Mouse (Mus musculus) lung, embryonic 16.5 days (tissue): ENCODE measurements around the gene Gm27027. TPM values are rescaled to one million over a fixed set of nuclear protein-coding genes. Genes with fewer than 3 reads are reported as not detected.
A peak's percentile ranks its signal among the peaks of the same experiment; 100 is the strongest.

Source experiments
- ATAC-seq: fragments of 200-750 bp; cut with Nextera tagmentation; 2 replicates; pipeline ENCODE4 v1.8.0; 2017; ENCODE audit warnings: low read depth, mild to moderate bottlenecking, moderate library complexity
- H3K27ac ChIP-seq: fragments of 300-500 bp; sonication (generic); 2 replicates; pipeline ENCODE4 v1.5.1; 2014; ENCODE audit warnings: mild to moderate bottlenecking, control low read depth, low read length
- H3K27me3 ChIP-seq: fragments of 300-500 bp; sonication (generic); 2 replicates; pipeline ENCODE4 v1.6.1; 2014; ENCODE audit warnings: low read depth, low read length, mixed read lengths; ENCODE audit not compliant: control insufficient read depth, insufficient read depth
- H3K36me3 ChIP-seq: fragments of 300-500 bp; sonication (generic); 2 replicates; pipeline ENCODE4 v1.6.1; 2014; ENCODE audit warnings: low read length; ENCODE audit not compliant: control insufficient read depth, insufficient read depth
- H3K4me1 ChIP-seq: fragments of 300-500 bp; sonication (generic); replicated peaks from 2 replicates; pipeline ENCODE4 v1.6.1; 2014; ENCODE audit warnings: low read length, mixed read lengths; ENCODE audit not compliant: control insufficient read depth, insufficient read depth
- H3K4me2 ChIP-seq: fragments of 300-500 bp; sonication (generic); 2 replicates; pipeline ENCODE4 v1.6.1; 2014; ENCODE audit warnings: low read depth, low read length, control low read depth
- H3K4me3 ChIP-seq: fragments of 300-500 bp; sonication (generic); 2 replicates; pipeline ENCODE4 v1.5.1; 2014; ENCODE audit warnings: mild to moderate bottlenecking, low read length, control low read depth
- H3K9ac ChIP-seq: fragments of 300-500 bp; sonication (generic); 2 replicates; pipeline ENCODE4 v1.6.1; 2014; ENCODE audit warnings: low read length, control low read depth
- H3K9me3 ChIP-seq: fragments of 300-500 bp; sonication (generic); 2 replicates; pipeline ENCODE4 v1.6.1; 2016; ENCODE audit warnings: low read length; ENCODE audit not compliant: control insufficient read depth
- WGBS: fragments of 180-500 bp; shearing (Covaris S2); extraction: QIAGEN DNeasy Blood & Tissue Kit; methylation state at CpG from one replicate; pipeline ENCODE4 v1.1.7; 2014; 5-methylcytosine and 5-hydroxymethylcytosine counted together
- polyA plus RNA-seq: library from polyadenylated mRNA; unstranded; fragments of >200 nt; fragmentation: Nextera tagmentation; extraction: Ambion mirVana; gene quantifications from 2 replicates; pipeline ENCODE4 v1.2.1, GENCODE M21; 2015

Gm27027 gene
- polyA plus RNA-seq, 1 experiment from 2014 or later, result not detected

GRCm38 (mm10) chr2:93961716-93962115 lies 34.4 kb downstream of the Gm27027 start:
- 54% methylated on average over 8 of the region's 8 CpGs for WGBS
- Histone ChIP-seq H3K9me3 (no peaks in the 10 kb centered on the region), H3K27me3 (peaks cover 9% of the 10 kb centered on the region), H3K9ac (no peak overlapping the region), H3K36me3 (no peaks in the 10 kb centered on the region), H3K4me3 (no peak overlapping the region), H3K4me1 (no peaks in the 10 kb centered on the region), H3K27ac (no peak overlapping the region), H3K4me2 (no peak overlapping the region)
- ATAC-seq, result no peak

- H3K4me1 ChIP-seq, result peaks cover 6% of the 10 kb centered on the region; the same call in 1 of the 2 replicates
- no peak overlapping the region for H3K9ac ChIP-seq
- whole genome bisulfite sequencing, result 70% methylated on average over 8 of the region's 8 CpGs
- no peaks in the 10 kb centered on the region for H3K36me3 ChIP-seq
- peaks cover 14% of the 10 kb centered on the region for H3K27me3 ChIP-seq
- no peak for ATAC-seq
- no peak overlapping the region for H3K27ac ChIP-seq
- no peak overlapping the region for H3K4me2 ChIP-seq
- no peak overlapping the region for H3K4me3 ChIP-seq
- H3K9me3 ChIP-seq, result no peaks in the 10 kb centered on the region
These were observed 36.8 kb downstream of the Gm27027 start for GRCm38 (mm10) chr2:93959346-93959745.

GRCm38 (mm10) chr2:93958216-93958615 lies 37.9 kb downstream of the Gm27027 start:
- 65% methylated on average over 3 of the region's 3 CpGs for WGBS
- Histone ChIP-seq H3K4me2 (no peak overlapping the region), H3K9ac (no peak overlapping the region), H3K36me3 (no peaks in the 10 kb centered on the region), H3K9me3 (no peaks in the 10 kb centered on the region), H3K4me1 (peaks cover 6% of the 10 kb centered on the region; the same call in 1 of the 2 replicates), H3K27ac (no peak overlapping the region), H3K4me3 (no peak overlapping the region), H3K27me3 (peaks cover 14% of the 10 kb centered on the region)
- ATAC-seq, result no peak

- no peak for ATAC-seq
- peak overlapping the region; percentile 82; the same call in 1 of the 2 replicates for H3K4me2 ChIP-seq
- H3K4me3 ChIP-seq, result no peak overlapping the region
- no peaks in the 10 kb centered on the region for H3K36me3 ChIP-seq
- peaks cover 6% of the 10 kb centered on the region; the same call in 1 of the 2 replicates for H3K4me1 ChIP-seq
- peaks cover 14% of the 10 kb centered on the region for H3K27me3 ChIP-seq
- no peak overlapping the region for H3K9ac ChIP-seq
- H3K27ac ChIP-seq, result no peak overlapping the region
- WGBS, result 60% methylated on average over 8 of the region's 8 CpGs
- H3K9me3 ChIP-seq, result no peaks in the 10 kb centered on the region
These were observed 38.4 kb downstream of the Gm27027 start for GRCm38 (mm10) chr2:93957785-93958175.

GRCm38 (mm10) chr2:93956908-93957784 lies 39.0 kb downstream of the Gm27027 start, which contains the start of gene Gm13889:
Gene Gm13889 (minus strand): TSS chr2:93957201.
- WGBS, result 5% methylated on average over 49 of the region's 62 CpGs
- H3K4me2 ChIP-seq, result peak within 1 kb of the TSS; percentile 82
- ATAC-seq, result peak; percentile 93
- peak within 1 kb of the TSS; percentile 80 for H3K9ac ChIP-seq
- H3K9me3 ChIP-seq, result no peaks in the 10 kb centered on the region
- no peaks in the 10 kb centered on the region for H3K36me3 ChIP-seq
- peaks cover 6% of the 10 kb centered on the region; the same call in 1 of the 2 replicates for H3K4me1 ChIP-seq
- peak within 1 kb of the TSS; percentile 80 for H3K27ac ChIP-seq
- peak within 1 kb of the TSS; percentile 69 for H3K4me3 ChIP-seq
- peaks cover 14% of the 10 kb centered on the region for H3K27me3 ChIP-seq

- WGBS, result 1% methylated on average over 44 of the region's 44 CpGs
- Histone ChIP-seq H3K4me3 (peak overlapping the region; percentile 69), H3K27ac (peak overlapping the region; percentile 80), H3K27me3 (peaks cover 14% of the 10 kb centered on the region), H3K9ac (peak overlapping the region; percentile 80), H3K9me3 (no peaks in the 10 kb centered on the region), H3K4me2 (peak overlapping the region; percentile 82), H3K4me1 (peaks cover 6% of the 10 kb centered on the region; the same call in 1 of the 2 replicates), H3K36me3 (no peaks in the 10 kb centered on the region)
- peak; percentile 51 for ATAC-seq
These were observed 39.8 kb downstream of the Gm27027 start for GRCm38 (mm10) chr2:93956331-93956801.

GRCm38 (mm10) chr2:93955886-93956285 lies 40.3 kb downstream of the Gm27027 start:
- Histone ChIP-seq H3K27ac (peak overlapping the region; percentile 80), H3K4me3 (peak overlapping the region; percentile 69), H3K9ac (peak overlapping the region; percentile 80), H3K9me3 (no peaks in the 10 kb centered on the region), H3K36me3 (no peaks in the 10 kb centered on the region), H3K27me3 (peaks cover 14% of the 10 kb centered on the region), H3K4me1 (peaks cover 6% of the 10 kb centered on the region; the same call in 1 of the 2 replicates), H3K4me2 (peak overlapping the region; percentile 82)
- ATAC-seq, result no peak; the same call in 1 of the 2 replicates
- under 1% methylated on average over 31 of the region's 31 CpGs for WGBS

- H3K36me3 ChIP-seq, result no peaks in the 10 kb centered on the region
- H3K27ac ChIP-seq, result peak overlapping the region; percentile 2; the same call in 1 of the 2 replicates
- H3K9ac ChIP-seq, result peak overlapping the region; percentile 80
- peaks cover 14% of the 10 kb centered on the region for H3K27me3 ChIP-seq
- peaks cover 6% of the 10 kb centered on the region; the same call in 1 of the 2 replicates for H3K4me1 ChIP-seq
- H3K4me2 ChIP-seq, result peak overlapping the region; percentile 82
- H3K4me3 ChIP-seq, result peak overlapping the region; percentile 69
- under 1% methylated on average over 32 of the region's 32 CpGs for WGBS
- ATAC-seq, result no peak
- no peaks in the 10 kb centered on the region for H3K9me3 ChIP-seq
These were observed 41.2 kb downstream of the Gm27027 start for GRCm38 (mm10) chr2:93954781-93955578.
